Mouse (Mus musculus): Measurements from ENCODE around the gene Pdlim5.

DNA sequence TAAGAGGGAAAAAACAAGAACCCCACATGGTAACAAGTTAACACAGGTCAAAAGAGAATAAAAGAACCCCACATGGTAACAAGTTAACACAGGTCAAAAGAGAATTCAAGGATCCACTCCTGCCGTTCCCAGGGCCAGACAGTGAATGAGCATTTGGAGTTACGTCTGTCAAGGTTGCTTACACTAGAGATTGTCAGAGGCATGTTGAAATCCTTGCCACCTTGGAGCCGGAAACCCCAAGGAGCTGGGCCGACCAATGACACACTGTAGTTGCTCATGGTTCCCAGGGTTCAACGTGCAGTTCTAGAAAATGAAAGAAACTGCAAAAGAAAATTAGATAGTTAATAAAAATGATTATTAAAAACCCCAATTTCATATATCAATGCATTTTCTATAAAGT lies 4.0 kb downstream of the Pdlim5 start:
- no peak for TF ChIP-seq POLR2A (IDR thresholded peaks at IDR 0.05; ENCODE audit: low read depth, low read length)
- TF ChIP-seq CTCF (IDR thresholded peaks at IDR 0.05; ENCODE audit: borderline replicate concordance, insufficient read depth, low read length), result no peak

Data from embryonic fibroblast, embryonic 13.5 days (primary cell).